Mouse (Mus musculus): ENCODE results near the gene Haao. TPM values are rescaled to one million over a fixed set of nuclear protein-coding genes. Genes with fewer than 3 reads are reported as not detected.

Gene Haao
- polyA plus RNA-seq, 1 experiment from 2014 or later = 0.94 TPM

DNA sequence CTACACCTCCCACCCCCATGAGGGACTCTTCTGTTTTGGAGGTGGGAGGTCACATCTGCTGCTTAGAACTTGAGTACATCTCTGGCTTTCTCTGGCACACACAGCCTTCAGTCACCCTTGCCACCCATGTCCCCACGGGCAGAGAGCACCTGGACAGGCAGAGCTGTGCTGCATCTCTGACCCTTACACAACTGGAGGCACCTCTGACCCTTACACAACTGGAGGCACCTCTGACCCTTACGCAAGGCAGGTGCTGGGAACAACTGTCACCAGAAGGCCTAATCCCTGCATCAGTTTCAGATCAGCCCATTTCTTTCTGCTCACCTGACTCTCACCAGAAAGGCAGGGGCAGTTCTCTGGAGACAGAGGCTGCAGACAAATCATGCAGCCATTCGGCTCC is 11.7 kb downstream of the Haao start:
- 45% methylated on average over 3 of the region's 3 CpGs for WGBS
- peak overlapping the region; percentile 75 for H3K27ac ChIP-seq
- no peaks in the 10 kb centered on the region for H3K9me3 ChIP-seq
- no peak for ATAC-seq (ENCODE audit: insufficient number of reproducible peaks, insufficient read depth, low FRiP score, low TSS enrichment, low read depth)
- H3K4me1 ChIP-seq (replicated peaks) = peaks cover 44% of the 10 kb centered on the region
- H3K9ac ChIP-seq (replicated peaks) = no peak overlapping the region
- H3K4me3 ChIP-seq (replicated peaks) = no peak overlapping the region
- H3K4me2 ChIP-seq = peak overlapping the region; percentile 3; the same call in 1 of the 2 replicates
- no peaks in the 10 kb centered on the region for H3K27me3 ChIP-seq
- no peaks in the 10 kb centered on the region for H3K36me3 ChIP-seq

DNA sequence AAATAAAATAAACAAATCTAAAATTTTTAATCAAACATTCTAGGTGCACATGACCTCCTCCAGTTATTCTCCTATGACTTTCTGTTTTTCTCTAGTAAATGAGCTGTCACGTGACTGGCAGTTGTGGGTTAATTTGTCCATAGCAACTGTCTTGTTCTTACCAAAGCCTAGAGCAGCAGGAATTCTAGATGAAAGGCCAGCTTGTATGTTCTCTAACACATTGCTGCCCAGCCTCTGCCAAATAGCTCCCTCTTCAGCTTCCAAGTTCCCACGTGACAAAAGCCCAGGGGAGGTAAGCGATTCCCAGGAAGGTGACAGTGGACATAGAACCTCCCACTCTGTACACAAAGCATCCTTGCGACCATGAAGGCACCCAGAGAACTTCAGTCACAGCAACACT is 13.6 kb downstream of the Haao start:
- H3K4me2 ChIP-seq = no peak overlapping the region
- H3K27ac ChIP-seq = no peak overlapping the region
- no peak overlapping the region for H3K9ac ChIP-seq (replicated peaks)
- H3K9me3 ChIP-seq = no peaks in the 10 kb centered on the region
- no peak for ATAC-seq (ENCODE audit: insufficient number of reproducible peaks, insufficient read depth, low FRiP score, low TSS enrichment, low read depth)
- no peaks in the 10 kb centered on the region for H3K36me3 ChIP-seq
- WGBS = 60% methylated on average over 4 of the region's 4 CpGs
- peaks cover 52% of the 10 kb centered on the region for H3K4me1 ChIP-seq (replicated peaks)
- no peak overlapping the region for H3K4me3 ChIP-seq (replicated peaks)
- no peaks in the 10 kb centered on the region for H3K27me3 ChIP-seq

DNA sequence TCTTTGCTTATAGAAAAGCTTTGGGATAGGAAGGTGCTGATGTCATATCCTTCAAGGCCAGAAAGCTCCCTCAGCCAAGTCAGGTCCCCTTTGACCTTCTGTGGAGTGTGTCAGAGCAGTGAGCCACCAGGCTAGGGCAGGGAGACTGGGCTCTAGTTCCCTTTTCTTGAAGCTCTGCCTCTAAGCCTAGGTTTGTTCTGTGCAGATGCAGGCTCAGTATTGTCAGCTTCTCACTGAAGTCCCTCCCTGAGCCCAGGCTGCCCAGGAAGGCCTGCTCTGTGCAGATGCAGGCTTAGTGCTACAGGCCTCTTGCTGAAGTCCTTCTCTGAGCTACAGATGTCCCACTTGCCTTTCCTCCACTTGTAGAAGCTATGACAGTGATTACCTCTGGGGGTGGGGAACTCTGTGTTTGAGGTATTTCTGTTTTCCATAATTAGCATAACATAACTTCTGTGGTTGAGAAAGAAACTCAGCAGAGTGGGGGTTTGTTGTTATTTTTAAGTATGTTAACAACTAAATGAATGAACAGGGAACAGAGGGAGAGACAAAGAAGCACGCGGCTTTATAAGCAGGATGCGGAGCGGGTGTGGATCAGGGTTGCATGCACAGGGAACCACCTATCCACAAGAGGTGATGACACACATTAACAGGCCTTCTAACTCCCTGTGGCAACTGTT is 17.0 kb downstream of the Haao start:
- Histone ChIP-seq H3K4me2 (no peak overlapping the region), H3K27me3 (no peaks in the 10 kb centered on the region), H3K9me3 (no peaks in the 10 kb centered on the region), H3K9ac (replicated peaks) (no peak overlapping the region), H3K27ac (no peak overlapping the region), H3K4me3 (replicated peaks) (no peak overlapping the region), H3K4me1 (replicated peaks) (peaks cover 26% of the 10 kb centered on the region), H3K36me3 (no peaks in the 10 kb centered on the region)
- ATAC-seq (ENCODE audit: insufficient number of reproducible peaks, insufficient read depth, low FRiP score, low TSS enrichment, low read depth) = no peak
- 88% methylated on average over 4 of the region's 4 CpGs for WGBS

DNA sequence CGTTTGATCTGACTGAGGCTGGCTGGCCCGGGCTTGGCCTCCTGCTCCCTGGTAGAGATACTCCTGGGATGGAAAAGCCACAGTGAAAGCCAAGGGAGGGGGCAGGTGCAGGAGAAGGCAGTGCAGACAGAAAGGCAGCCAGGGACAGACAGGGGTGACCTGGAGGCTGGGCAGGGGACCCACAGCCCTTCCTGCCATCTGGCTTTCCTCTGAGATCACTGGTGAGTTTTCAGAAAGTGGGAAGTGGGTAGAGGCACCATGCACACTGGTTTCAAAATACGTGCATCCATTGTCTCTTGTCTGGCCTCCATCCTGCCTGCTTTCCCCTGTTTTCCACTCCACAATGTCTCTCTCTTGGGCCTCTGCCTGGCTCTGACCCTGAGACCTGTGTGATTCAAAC is 18.4 kb downstream of the Haao start:
- Histone ChIP-seq H3K9me3 (no peaks in the 10 kb centered on the region), H3K27me3 (no peaks in the 10 kb centered on the region), H3K4me1 (replicated peaks) (peaks cover 15% of the 10 kb centered on the region; the same call in 1 of the 2 replicates), H3K27ac (no peak overlapping the region), H3K4me2 (no peak overlapping the region), H3K9ac (replicated peaks) (no peak overlapping the region), H3K36me3 (no peaks in the 10 kb centered on the region), H3K4me3 (replicated peaks) (no peak overlapping the region)
- 64% methylated on average over 3 of the region's 3 CpGs for WGBS
- no peak for ATAC-seq (ENCODE audit: insufficient number of reproducible peaks, insufficient read depth, low FRiP score, low TSS enrichment, low read depth)

DNA sequence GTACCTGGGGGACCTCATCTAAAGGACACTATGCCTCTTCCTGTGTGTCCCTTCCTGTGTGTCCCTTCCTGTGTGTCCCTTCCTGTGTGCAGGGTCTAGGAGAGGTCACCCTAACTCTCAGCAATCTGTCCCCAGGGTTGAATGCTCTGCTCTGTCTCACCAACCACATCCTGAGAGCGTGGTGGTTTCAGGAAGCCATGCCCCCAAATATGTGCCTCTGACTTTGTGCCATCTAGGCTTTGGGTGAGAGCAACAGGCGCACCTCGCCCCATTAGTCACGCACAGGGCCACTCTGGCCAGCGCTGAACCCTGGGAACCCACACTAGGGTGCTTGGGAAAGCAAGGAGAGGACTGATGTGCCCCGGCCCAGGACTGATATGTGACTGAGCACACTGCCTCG is 23.9 kb downstream of the Haao start:
- no peak for ATAC-seq (ENCODE audit: insufficient number of reproducible peaks, insufficient read depth, low FRiP score, low TSS enrichment, low read depth)
- Histone ChIP-seq H3K27me3 (no peaks in the 10 kb centered on the region), H3K36me3 (no peaks in the 10 kb centered on the region), H3K27ac (no peak overlapping the region), H3K9me3 (no peaks in the 10 kb centered on the region), H3K4me3 (replicated peaks) (no peak overlapping the region), H3K4me2 (no peak overlapping the region), H3K9ac (replicated peaks) (no peak overlapping the region), H3K4me1 (replicated peaks) (peaks cover 13% of the 10 kb centered on the region; the same call in 1 of the 2 replicates)
- 89% methylated on average over 7 of the region's 7 CpGs for WGBS

DNA sequence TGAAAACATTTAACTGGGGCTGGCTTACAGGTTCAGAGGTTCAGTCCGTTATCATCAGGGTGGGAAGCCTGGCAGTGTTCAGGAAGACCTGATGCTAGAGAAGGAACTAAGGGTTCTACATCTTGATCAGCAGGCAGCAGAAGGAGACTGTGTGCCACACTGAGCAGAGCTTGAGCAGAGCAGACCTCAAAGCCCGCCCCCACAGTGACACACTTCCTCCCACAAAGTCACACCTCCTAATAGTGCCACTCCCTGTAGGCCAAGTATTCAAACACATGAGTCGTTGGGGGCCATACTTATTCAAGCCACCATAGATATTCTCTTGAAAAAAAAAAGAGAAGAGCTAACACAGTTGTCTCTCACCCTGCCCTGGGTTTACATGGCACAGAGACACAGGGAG is 25.9 kb downstream of the Haao start:
- no peak for ATAC-seq (ENCODE audit: insufficient number of reproducible peaks, insufficient read depth, low FRiP score, low TSS enrichment, low read depth)
- H3K36me3 ChIP-seq = 0 out of 2 replicates have a peak, but pooled peaks cover 4% of the 10 kb centered on the region
- WGBS = 88% methylated on average over 3 of the region's 3 CpGs
- H3K9me3 ChIP-seq = no peaks in the 10 kb centered on the region
- no peak overlapping the region for H3K27ac ChIP-seq
- peaks cover 13% of the 10 kb centered on the region; the same call in 1 of the 2 replicates for H3K4me1 ChIP-seq (replicated peaks)
- no peak overlapping the region for H3K4me2 ChIP-seq
- no peaks in the 10 kb centered on the region for H3K27me3 ChIP-seq
- H3K4me3 ChIP-seq (replicated peaks) = no peak overlapping the region
- no peak overlapping the region for H3K9ac ChIP-seq (replicated peaks)

DNA sequence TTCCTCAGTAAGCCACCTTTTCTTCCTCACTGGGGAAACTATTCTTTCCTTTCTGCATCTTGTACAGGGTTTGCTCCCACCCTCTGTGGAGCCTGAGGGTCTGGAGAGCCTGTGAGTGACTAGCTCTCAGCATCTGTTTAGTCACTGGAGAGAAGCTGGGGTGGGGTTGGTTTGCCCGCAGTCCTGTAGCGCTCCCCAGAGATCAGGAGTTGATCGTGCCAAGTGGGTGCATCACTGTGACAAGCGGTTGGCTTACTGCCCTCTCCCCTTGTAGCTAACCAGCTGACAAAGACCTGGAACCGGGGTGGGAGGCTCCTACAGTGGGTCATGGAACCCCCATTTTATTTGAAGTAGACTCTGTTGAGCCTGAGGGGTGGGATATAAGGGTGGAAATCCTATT is 27.1 kb downstream of the Haao start:
- H3K27me3 ChIP-seq = no peaks in the 10 kb centered on the region
- no peak overlapping the region for H3K27ac ChIP-seq
- no peak for ATAC-seq (ENCODE audit: insufficient number of reproducible peaks, insufficient read depth, low FRiP score, low TSS enrichment, low read depth)
- H3K4me3 ChIP-seq (replicated peaks) = no peak overlapping the region
- peaks cover 13% of the 10 kb centered on the region; the same call in 1 of the 2 replicates for H3K4me1 ChIP-seq (replicated peaks)
- peaks cover 4% of the 10 kb centered on the region; the same call in 1 of the 2 replicates for H3K36me3 ChIP-seq
- no peak overlapping the region for H3K9ac ChIP-seq (replicated peaks)
- no peak overlapping the region for H3K4me2 ChIP-seq
- WGBS = 92% methylated on average over 5 of the region's 5 CpGs
- no peaks in the 10 kb centered on the region for H3K9me3 ChIP-seq

DNA sequence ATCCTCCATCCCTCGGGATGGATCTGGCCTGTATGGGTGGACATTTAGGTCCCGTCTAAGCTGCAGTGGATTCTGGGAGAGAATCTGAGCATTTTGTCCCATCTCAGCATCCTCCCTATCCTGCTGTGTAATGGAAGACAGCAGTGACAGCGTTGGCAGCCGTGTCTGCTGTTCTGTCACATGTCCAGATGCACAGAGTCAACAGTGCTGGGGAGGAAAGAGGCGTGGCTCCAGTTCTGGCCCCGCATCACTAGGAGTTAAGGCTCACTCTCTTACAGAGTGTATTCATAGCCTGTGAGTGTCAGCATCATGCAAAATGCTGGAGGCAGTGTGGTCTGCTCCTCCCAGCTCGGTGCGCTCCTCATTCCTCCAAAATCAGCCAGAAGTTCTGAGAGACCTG is 28.3 kb downstream of the Haao start:
- ATAC-seq (ENCODE audit: insufficient number of reproducible peaks, insufficient read depth, low FRiP score, low TSS enrichment, low read depth) = no peak
- Histone ChIP-seq H3K27me3 (no peaks in the 10 kb centered on the region), H3K9me3 (no peaks in the 10 kb centered on the region), H3K4me3 (replicated peaks) (no peak overlapping the region), H3K9ac (replicated peaks) (no peak overlapping the region), H3K36me3 (peaks cover 7% of the 10 kb centered on the region; the same call in 1 of the 2 replicates), H3K4me2 (no peak overlapping the region), H3K27ac (no peak overlapping the region), H3K4me1 (replicated peaks) (peaks cover 13% of the 10 kb centered on the region; the same call in 1 of the 2 replicates)
- WGBS = 75% methylated on average over 8 of the region's 8 CpGs

DNA sequence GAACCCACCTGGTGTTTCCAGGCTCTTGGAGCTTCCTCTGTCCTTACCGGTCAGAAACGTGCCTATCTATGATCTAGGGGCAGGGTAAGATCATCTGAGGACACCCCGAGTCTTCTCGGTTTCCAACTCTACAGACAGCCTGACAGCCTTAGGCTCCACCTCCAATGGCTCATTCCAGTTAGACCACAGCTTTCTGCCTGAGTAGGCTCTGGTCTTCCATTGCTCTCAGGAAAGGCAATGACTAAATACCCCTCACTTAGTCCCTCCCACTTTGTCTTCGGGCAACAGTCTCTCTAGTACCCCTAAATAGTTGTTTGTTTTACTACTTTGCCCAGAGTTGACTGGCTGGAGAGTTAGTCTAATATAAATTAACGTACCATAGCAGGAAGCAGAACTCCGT is 30.8 kb downstream of the Haao start:
- 74% methylated on average over 7 of the region's 7 CpGs for WGBS

DNA sequence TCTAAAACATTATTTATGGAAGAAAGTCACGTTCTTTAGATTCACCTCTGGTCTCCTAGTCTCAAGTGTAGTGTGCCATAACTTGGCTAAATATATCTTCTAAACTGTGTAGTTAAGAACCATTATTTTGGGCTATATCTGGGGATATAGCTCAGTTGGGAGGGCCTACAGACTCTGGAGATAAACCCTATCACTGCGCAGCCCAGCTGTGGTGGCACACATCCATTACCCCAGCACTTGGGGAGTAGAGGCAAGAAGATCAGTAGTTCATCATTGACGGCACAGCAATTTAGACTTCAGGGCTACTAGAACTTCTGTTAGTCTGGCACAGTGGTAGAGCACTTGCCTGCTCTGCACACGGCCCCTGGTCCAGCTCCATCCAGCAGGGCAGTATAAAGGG is 34.7 kb downstream of the Haao start:
- Histone ChIP-seq H3K9me3 (no peaks in the 10 kb centered on the region), H3K27me3 (no peaks in the 10 kb centered on the region), H3K4me1 (replicated peaks) (no peaks in the 10 kb centered on the region), H3K4me3 (replicated peaks) (no peak overlapping the region), H3K36me3 (peaks cover 29% of the 10 kb centered on the region), H3K27ac (no peak overlapping the region), H3K9ac (replicated peaks) (no peak overlapping the region), H3K4me2 (no peak overlapping the region)
- no peak for ATAC-seq (ENCODE audit: insufficient number of reproducible peaks, insufficient read depth, low FRiP score, low TSS enrichment, low read depth)
- WGBS = 89% methylated on average over 4 of the region's 4 CpGs

More for the DNA sequence above, 30.8 kb downstream of the Haao start:
- no peak overlapping the region for H3K27ac ChIP-seq
- no peaks in the 10 kb centered on the region for H3K27me3 ChIP-seq
- no peaks in the 10 kb centered on the region for H3K9me3 ChIP-seq
- H3K9ac ChIP-seq (replicated peaks) = no peak overlapping the region
- 0 out of 2 replicates have a peak, but pooled peaks cover 3% of the 10 kb centered on the region for H3K4me1 ChIP-seq (replicated peaks)
- no peak overlapping the region for H3K4me3 ChIP-seq (replicated peaks)
- ATAC-seq (ENCODE audit: insufficient number of reproducible peaks, insufficient read depth, low FRiP score, low TSS enrichment, low read depth) = no peak
- H3K36me3 ChIP-seq = peaks cover 19% of the 10 kb centered on the region
- no peak overlapping the region for H3K4me2 ChIP-seq

DNA sequence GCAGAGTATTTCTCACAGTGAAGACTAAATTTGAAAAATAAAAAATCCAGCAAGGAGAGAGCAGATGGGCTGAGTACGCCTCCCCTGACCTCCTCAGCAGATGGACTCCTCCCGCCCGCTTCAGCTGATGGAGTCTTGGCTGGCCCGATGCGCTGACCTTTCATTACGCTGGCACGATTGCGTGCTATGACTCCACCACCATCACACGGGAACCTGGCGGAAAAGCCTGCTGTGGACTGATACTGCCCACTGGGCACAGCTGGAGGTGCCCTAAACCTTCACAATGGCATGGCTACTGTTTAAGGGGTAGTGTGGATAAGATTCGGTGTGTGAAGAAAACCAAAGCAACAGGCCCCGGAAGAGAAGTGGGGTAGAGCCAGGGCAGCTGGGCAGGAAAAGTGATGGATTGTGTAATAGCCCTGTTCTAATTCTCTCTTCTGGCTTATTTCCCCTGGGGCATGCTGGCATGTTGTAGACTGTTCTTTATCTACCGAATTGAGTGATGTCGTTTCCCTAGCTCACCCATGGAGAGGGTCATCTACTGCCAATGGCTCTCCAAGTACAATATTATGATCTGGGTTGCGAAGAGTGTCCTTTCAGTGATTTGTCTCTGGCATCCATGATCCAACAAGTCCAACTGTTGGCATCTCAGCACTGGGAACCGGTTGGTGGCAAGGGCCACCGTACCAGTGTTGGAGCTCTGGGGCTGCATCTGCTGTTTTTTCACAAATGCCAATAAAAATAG is 35.4 kb downstream of the Haao start:
- no peaks in the 10 kb centered on the region for H3K9me3 ChIP-seq
- no peaks in the 10 kb centered on the region for H3K4me1 ChIP-seq (replicated peaks)
- no peak overlapping the region for H3K4me2 ChIP-seq
- ATAC-seq (ENCODE audit: insufficient number of reproducible peaks, insufficient read depth, low FRiP score, low TSS enrichment, low read depth) = no peak
- no peak overlapping the region for H3K9ac ChIP-seq (replicated peaks)
- H3K27ac ChIP-seq = no peak overlapping the region
- H3K27me3 ChIP-seq = no peaks in the 10 kb centered on the region
- 91% methylated on average over 17 of the region's 17 CpGs for WGBS
- no peak overlapping the region for H3K4me3 ChIP-seq (replicated peaks)
- H3K36me3 ChIP-seq = peaks cover 29% of the 10 kb centered on the region

All from limb, embryonic 12.5 days (tissue).